ENCODE assay signal across 26 mouse cellular contexts in the genomic region with DNA sequence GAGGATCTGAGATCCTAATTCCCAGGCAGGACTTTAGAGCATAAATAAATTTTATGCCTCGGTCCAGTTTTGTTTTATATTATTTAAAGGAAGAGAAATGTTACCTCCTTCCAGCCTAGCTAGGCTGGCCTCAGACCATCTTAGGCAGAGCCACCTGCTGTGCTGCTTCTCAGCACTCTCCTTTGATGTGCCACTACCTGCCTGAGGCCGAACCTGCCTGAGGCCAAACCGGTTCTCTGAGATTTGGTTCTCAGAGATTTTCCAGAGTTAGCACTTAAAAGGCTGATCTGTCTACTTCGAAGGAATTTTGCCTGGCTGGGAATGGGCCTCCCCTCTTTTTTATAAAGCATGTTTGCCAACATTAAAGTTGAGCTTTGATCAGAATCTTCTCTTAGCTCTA. TPM values are rescaled to one million over a fixed set of nuclear protein-coding genes. Genes with fewer than 3 reads are reported as not detected.
"Had no signal": no experiment of that assay in that cellular context is flagged by ENCODE, and none has a peak within 500 bp of the region (broad histone marks: within the 10 kb centered on the region; RNA-seq: fewer than 3 reads in every experiment).

No protein-coding gene starts in this region.

- H3K4me3 ChIP-seq: midbrain, embryonic 12.5 days; myocyte; neural tube, embryonic 13.5 days; neural tube, embryonic 15.5 days had no signal

- H3K27ac ChIP-seq: midbrain, embryonic 12.5 days; neural tube, embryonic 13.5 days; neural tube, embryonic 15.5 days had no signal

- H3K4me1 ChIP-seq: midbrain, embryonic 12.5 days; neural tube, embryonic 13.5 days; neural tube, embryonic 15.5 days had no signal

- H3K9me3 ChIP-seq: neural tube, embryonic 13.5 days; neural tube, embryonic 15.5 days had no signal

- H3K27me3 ChIP-seq: midbrain, embryonic 12.5 days; neural tube, embryonic 13.5 days; neural tube, embryonic 15.5 days had no signal

- ATAC-seq: midbrain, embryonic 16.5 days had no signal

- H3K36me3 ChIP-seq: midbrain, embryonic 12.5 days; neural tube, embryonic 13.5 days; neural tube, embryonic 15.5 days had no signal

- DNase-seq: lung, adult 18-20 months; lung, embryonic 14.5 days; lung, postnatal 10 days; lung, postnatal 4 days; midbrain, embryonic 14.5 days; retina, postnatal 1 day; right cerebral cortex, adult 18-20 months; right cerebral cortex, postnatal 25 days; right cerebral cortex, postnatal 4 days; spleen, adult 18-20 months; thymus, adult 18-20 months; thymus, postnatal 14 days; thymus, postnatal 36 days had no signal

- H3K9ac ChIP-seq: lung, embryonic 14.5 days; midbrain, embryonic 12.5 days; neural tube, embryonic 13.5 days; neural tube, embryonic 15.5 days had no signal

- H3K4me2 ChIP-seq: lung, embryonic 14.5 days; midbrain, embryonic 12.5 days; neural tube, embryonic 13.5 days; neural tube, embryonic 15.5 days had no signal

RNA-seq across cellular contexts. Expression of a gene that starts 7.8 kb away (rescaled TPM):
- total RNA-seq: megakaryocyte, adult 5-6 weeks; megakaryocyte-erythroid progenitor cell, adult 5-6 weeks had no signal
- polyA plus RNA-seq: lung, embryonic 14.5 days; lung, embryonic 16.5 days; midbrain, embryonic 12.5 days; midbrain, embryonic 14.5 days; midbrain, embryonic 16.5 days; myocyte; neural tube, embryonic 11.5 days; neural tube, embryonic 13.5 days; neural tube, embryonic 15.5 days; stomach, embryonic 14.5 days; thymus, postnatal 0 days had no signal

RNA-seq across cellular contexts. Expression of a gene that starts 46.6 kb away (rescaled TPM):
- polyA plus RNA-seq: lung, embryonic 14.5 days; lung, embryonic 16.5 days; midbrain, embryonic 12.5 days; midbrain, embryonic 14.5 days; midbrain, embryonic 16.5 days; neural tube, embryonic 11.5 days; neural tube, embryonic 13.5 days; neural tube, embryonic 15.5 days; stomach, embryonic 14.5 days; stomach, embryonic 16.5 days had no signal

RNA-seq across cellular contexts. Expression of a gene that starts 52.9 kb away (rescaled TPM):
- polyA plus RNA-seq: lung, embryonic 14.5 days; lung, embryonic 16.5 days; midbrain, embryonic 12.5 days; myocyte; neural tube, embryonic 11.5 days; small intestine, adult 2 months; stomach, embryonic 14.5 days; stomach, embryonic 16.5 days; thymus, postnatal 0 days had no signal
